Mouse (Mus musculus) myocyte (in vitro differentiated cells): ENCODE data around the gene Itpk1. TPM values are rescaled to one million over a fixed set of nuclear protein-coding genes. Genes with fewer than 3 reads are reported as not detected.

ENCODE experiments used
- H3K27me3 ChIP-seq: one replicate; pipeline ENCODE4 v1.6.1; 2011; ENCODE audit not compliant: control insufficient read depth, insufficient read depth, insufficient read length
- H3K36me3 ChIP-seq: one replicate; pipeline ENCODE4 v1.6.1; 2011; ENCODE audit not compliant: control insufficient read depth, insufficient read depth
- H3K4me2 ChIP-seq: one replicate; pipeline ENCODE4 v1.6.1; 2011; ENCODE audit warnings: low read depth, control low read depth
- H3K4me3 ChIP-seq: one replicate; pipeline ENCODE4 v1.5.1; 2011; ENCODE audit warnings: mild to moderate bottlenecking, control low read depth, moderate library complexity
- H3K79me2 ChIP-seq: one replicate; pipeline ENCODE4 v1.6.1; 2011; ENCODE audit not compliant: control insufficient read depth, insufficient read depth
- H3ac ChIP-seq: one replicate; pipeline ENCODE4 v1.6.1; 2011; ENCODE audit not compliant: control insufficient read depth, insufficient read length
- CEBPB ChIP-seq: IDR thresholded peaks from 2 replicates; pipeline ENCODE4 v1.6.1; 2011; ENCODE audit warnings: mild to moderate bottlenecking, moderate library complexity; ENCODE audit not compliant: poor library complexity, insufficient read depth, severe bottlenecking
- E2F4 ChIP-seq: IDR thresholded peaks from one replicate; pipeline ENCODE4 v1.6.1; 2011; ENCODE audit warnings: mild to moderate bottlenecking, control low read depth, moderate library complexity; ENCODE audit not compliant: insufficient read depth
- MAX ChIP-seq: IDR thresholded peaks from one replicate; pipeline ENCODE4 v1.6.1; 2011; ENCODE audit warnings: low read depth, mild to moderate bottlenecking, control low read depth
- MYOD1 ChIP-seq, 3 experiments: IDR thresholded peaks; one replicate each; pipeline ENCODE4 v1.6.1; 2011; ENCODE audit warnings: control low read depth in 2 of 3, low read depth in 2 of 3, mild to moderate bottlenecking in 2 of 3, moderate library complexity in 1 of 3; ENCODE audit not compliant: insufficient read length in 2 of 3, control insufficient read depth in 1 of 3
- MYOG ChIP-seq, 3 experiments: IDR thresholded peaks; one replicate each; pipeline ENCODE4 v1.6.1; 2011; ENCODE audit warnings: control low read depth in 2 of 3, low read depth in 2 of 3, mild to moderate bottlenecking in 2 of 3; ENCODE audit not compliant: insufficient read length in 2 of 3, control insufficient read depth in 1 of 3, insufficient read depth in 1 of 3
- POLR2A ChIP-seq: IDR thresholded peaks from one replicate; pipeline ENCODE4 v1.6.1; 2011; ENCODE audit warnings: low read depth, mild to moderate bottlenecking, control low read depth, moderate library complexity; ENCODE audit not compliant: insufficient read length
- POLR2AphosphoS2 ChIP-seq: IDR thresholded peaks from one replicate; pipeline ENCODE4 v1.6.1; 2011; ENCODE audit warnings: low read depth, control low read depth; ENCODE audit not compliant: insufficient read length
- REST ChIP-seq: IDR thresholded peaks from one replicate; pipeline ENCODE4 v1.6.1; 2011; ENCODE audit warnings: mild to moderate bottlenecking, control low read depth, moderate library complexity; ENCODE audit not compliant: insufficient read depth, insufficient read length
- SRF ChIP-seq: IDR thresholded peaks from one replicate; pipeline ENCODE4 v1.6.1; 2011; ENCODE audit warnings: low read depth; ENCODE audit not compliant: control insufficient read depth, insufficient read length
- TCF12 ChIP-seq: IDR thresholded peaks from one replicate; pipeline ENCODE4 v1.6.1; 2011; ENCODE audit warnings: mild to moderate bottlenecking, control low read depth; ENCODE audit not compliant: poor library complexity, insufficient read depth, severe bottlenecking
- TCF3 ChIP-seq: IDR thresholded peaks from one replicate; pipeline ENCODE4 v1.6.1; 2011; ENCODE audit warnings: low read depth, control low read depth; ENCODE audit not compliant: insufficient read length
- USF1 ChIP-seq: IDR thresholded peaks from one replicate; pipeline ENCODE4 v1.6.1; 2011; ENCODE audit warnings: low read depth, mild to moderate bottlenecking, control low read depth, moderate library complexity
- polyA plus RNA-seq: library from polyadenylated mRNA; unstranded; fragments of >200 nt; fragmentation: generic; extraction: Trizol; gene quantifications from one replicate; pipeline ENCODE4 v1.2.1, GENCODE M21; 2012; ENCODE audit warnings: missing spikeins

Gene Itpk1
- polyA plus RNA-seq, 1 experiment, result 4.9 TPM

DNA sequence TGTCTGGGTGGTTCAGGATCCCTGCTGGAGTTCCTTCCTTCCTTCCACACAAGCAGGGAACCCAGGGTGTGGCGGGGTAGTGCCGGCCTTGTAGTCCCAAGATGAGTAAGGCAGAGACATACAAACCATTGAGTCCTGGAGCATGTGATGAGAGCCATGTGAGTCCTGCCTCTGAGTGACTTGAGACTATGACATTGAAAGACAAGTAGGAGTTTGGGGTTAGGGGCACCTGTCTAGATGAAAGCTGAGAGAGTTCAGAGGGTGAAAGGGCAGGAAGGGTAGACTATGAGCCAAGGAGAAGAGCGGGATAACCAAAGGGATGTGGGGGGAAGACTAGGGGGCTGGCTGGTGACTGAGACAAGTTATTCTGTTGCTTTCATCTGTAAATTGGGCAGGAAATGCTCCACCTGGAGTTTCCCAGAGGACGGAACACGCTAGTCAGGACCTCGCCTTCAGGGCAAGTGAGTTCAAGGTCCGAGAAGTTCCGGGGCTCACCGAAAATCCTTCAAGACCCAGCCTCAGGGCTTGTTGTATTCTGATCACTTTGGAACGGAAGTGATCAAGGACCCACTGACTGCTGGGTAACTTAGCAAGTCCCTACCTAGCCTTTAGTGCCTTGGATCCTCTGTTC is 2.2 kb upstream of the Itpk1 start:
- Histone ChIP-seq H3K36me3 (no peaks in the 10 kb centered on the region), H3K79me2 (no peaks in the 10 kb centered on the region), H3ac (no peak overlapping the region), H3K4me2 (peak overlapping the region; percentile 12), H3K27me3 (no peaks in the 10 kb centered on the region), H3K4me3 (no peak overlapping the region)
- TF ChIP-seq USF1 (no peak), E2F4 (no peak), MYOG (IDR thresholded peaks at IDR 0.05; ENCODE audit: control insufficient read depth in 1 of 3, insufficient read depth in 1 of 3, insufficient read length in 2 of 3, low read depth in 2 of 3) (no peak), MYOD1 (IDR thresholded peaks at IDR 0.05; ENCODE audit: control insufficient read depth in 1 of 3, insufficient read length in 2 of 3, low read depth in 2 of 3) (no peak), TCF3 (no peak), POLR2AphosphoS2 (no peak), SRF (no peak), TCF12 (no peak), REST (no peak), CEBPB (no peak), POLR2A (no peak)

DNA sequence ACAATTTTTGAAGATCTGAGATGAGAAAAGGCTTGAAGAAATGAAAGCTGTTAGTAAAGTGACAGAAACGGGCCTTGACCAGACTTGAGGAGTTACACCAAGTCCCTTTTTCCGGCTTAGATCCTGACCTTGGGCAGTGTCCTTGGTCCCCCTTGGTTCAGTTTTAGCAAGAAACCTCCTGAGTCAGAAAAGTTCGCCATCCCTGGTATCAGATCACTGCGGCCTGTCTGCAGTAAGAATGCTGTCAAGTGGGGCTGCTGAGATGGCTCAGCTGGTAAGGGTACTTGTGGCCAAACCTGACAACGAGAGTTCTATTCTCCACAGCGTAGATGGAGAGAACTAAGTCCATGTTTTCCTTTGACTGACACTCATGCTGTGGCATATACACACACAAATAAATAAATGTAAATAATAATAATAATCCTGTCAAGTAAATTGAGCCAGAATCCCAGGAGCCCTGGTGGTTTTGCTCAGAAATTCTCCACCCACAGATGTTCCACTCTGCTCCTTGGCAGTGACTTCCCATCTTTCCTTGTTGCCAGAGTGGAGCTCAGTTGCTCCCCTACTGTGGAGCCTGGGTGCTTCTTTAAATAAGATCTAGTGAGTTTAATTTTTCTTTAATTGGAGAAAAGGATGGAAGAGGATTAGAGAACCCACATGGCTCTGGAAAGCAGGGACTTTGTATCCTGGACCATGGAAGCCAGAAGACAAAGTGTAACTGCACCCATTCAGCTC is 1.3 kb upstream of the Itpk1 start:
- Histone ChIP-seq H3ac (no peak overlapping the region), H3K79me2 (no peaks in the 10 kb centered on the region), H3K4me3 (peak overlapping the region; percentile 29), H3K4me2 (peak overlapping the region; percentile 73), H3K27me3 (no peaks in the 10 kb centered on the region), H3K36me3 (no peaks in the 10 kb centered on the region)
- TF ChIP-seq SRF (no peak), POLR2A (no peak), TCF12 (no peak), CEBPB (no peak), MAX (no peak), MYOD1 (IDR thresholded peaks at IDR 0.05; ENCODE audit: control insufficient read depth in 1 of 3, insufficient read length in 2 of 3, low read depth in 2 of 3) (no peak)

DNA sequence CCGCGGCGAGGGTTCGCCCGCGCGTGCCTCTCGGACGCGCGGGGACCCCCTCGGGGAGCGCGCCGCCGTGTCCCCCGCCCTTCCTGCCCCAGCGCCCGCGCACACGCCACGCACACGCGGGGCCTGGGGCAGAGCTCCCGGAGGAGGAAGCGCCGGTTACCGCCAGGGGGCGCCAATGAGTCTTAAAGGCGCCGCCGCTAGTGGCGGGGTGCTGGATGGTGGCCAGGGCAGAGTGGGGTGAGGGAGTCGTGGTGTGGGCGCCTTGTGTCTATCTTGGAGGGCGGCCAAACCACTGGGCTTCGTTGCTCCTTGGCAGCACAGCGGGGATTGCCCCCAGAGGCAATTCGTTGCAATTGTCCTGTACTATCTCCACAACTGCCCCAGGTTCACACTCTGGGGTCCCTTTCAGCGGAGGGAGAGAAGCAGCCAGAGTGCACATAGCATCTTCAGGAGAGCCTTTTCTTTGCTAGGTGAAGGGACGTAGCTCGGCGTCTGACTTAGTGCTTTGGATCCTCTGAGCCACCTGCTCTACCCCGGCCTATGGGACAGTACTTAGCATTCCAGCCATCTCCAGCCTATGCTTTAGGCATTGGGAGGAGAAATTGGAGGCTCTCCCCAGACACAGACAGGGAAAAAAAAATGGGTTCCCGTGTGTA is 614 bp upstream of the Itpk1 start:
- TF ChIP-seq MAX (no peak), MYOG (IDR thresholded peaks at IDR 0.05; ENCODE audit: control insufficient read depth in 1 of 3, insufficient read depth in 1 of 3, insufficient read length in 2 of 3, low read depth in 2 of 3) (peak in 1 of 3 experiments; percentile 36), MYOD1 (IDR thresholded peaks at IDR 0.05; ENCODE audit: control insufficient read depth in 1 of 3, insufficient read length in 2 of 3, low read depth in 2 of 3) (peak in 1 of 3 experiments; percentile 36)
- H3K4me2 ChIP-seq, result peak overlapping the region; percentile 73
- H3K4me3 ChIP-seq, result peak overlapping the region; percentile 29
- peak overlapping the region; percentile 58 for H3ac ChIP-seq
- no peaks in the 10 kb centered on the region for H3K27me3 ChIP-seq
- H3K36me3 ChIP-seq, result no peaks in the 10 kb centered on the region
- no peaks in the 10 kb centered on the region for H3K79me2 ChIP-seq

DNA sequence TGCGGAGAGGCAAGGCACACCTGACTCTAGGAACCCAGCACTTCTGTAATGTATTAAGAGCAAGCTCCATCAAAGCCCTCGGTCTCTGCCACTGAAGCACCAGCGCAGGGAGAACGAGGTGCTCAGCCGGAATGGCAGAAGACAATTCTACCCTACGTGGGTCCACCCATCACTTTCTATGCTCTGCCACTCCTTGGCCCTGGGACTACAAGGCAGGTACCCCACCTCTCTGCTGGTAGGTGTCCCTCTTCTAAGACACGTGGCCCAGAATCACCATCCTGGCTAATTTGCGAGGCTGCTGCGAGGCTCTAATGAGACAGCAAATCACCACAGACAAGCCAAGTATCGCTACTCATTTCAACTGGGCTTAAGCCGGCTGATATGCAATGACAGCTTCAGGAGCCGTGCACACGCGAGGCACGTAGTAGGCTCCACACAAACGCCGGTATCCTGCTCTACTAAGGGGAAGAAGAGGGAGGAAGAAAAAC is 765 bp downstream of the Itpk1 start:
- Histone ChIP-seq H3K79me2 (no peaks in the 10 kb centered on the region), H3ac (peak overlapping the region; percentile 58), H3K4me3 (peak overlapping the region; percentile 29), H3K4me2 (peak overlapping the region; percentile 76), H3K36me3 (no peaks in the 10 kb centered on the region), H3K27me3 (no peaks in the 10 kb centered on the region)
- TF ChIP-seq MYOG (IDR thresholded peaks at IDR 0.05; ENCODE audit: control insufficient read depth in 1 of 3, insufficient read depth in 1 of 3, insufficient read length in 2 of 3, low read depth in 2 of 3) (no peak), CEBPB (no peak), MAX (no peak), REST (no peak), POLR2AphosphoS2 (no peak), SRF (no peak), MYOD1 (IDR thresholded peaks at IDR 0.05; ENCODE audit: control insufficient read depth in 1 of 3, insufficient read length in 2 of 3, low read depth in 2 of 3) (no peak), POLR2A (no peak), TCF12 (no peak), USF1 (no peak), E2F4 (no peak), TCF3 (no peak)
